Mouse (Mus musculus) limb, embryonic 15.5 days (tissue): ENCODE measurements at regions not wholly inside any gene's neighbourhood (a gene's known extent, or its start where the extent isn't known, plus 50 kb on each side); places are given as distances from the start of the nearest gene placed in this dataset.

ENCODE experiments used
- ATAC-seq: fragments of 200-750 bp; cut with Nextera tagmentation; 2 replicates; pipeline ENCODE4 v1.8.0; 2017; ENCODE audit warnings: low read depth, moderate TSS enrichment; ENCODE audit not compliant: insufficient number of reproducible peaks, low FRiP score, low TSS enrichment
- H3K27ac ChIP-seq: fragments of 300-500 bp; sonication (generic); 2 replicates; pipeline ENCODE4 v1.5.1; 2015; ENCODE audit warnings: moderate library complexity, mild to moderate bottlenecking, inconsistent platforms
- H3K27me3 ChIP-seq: fragments of 300-500 bp; sonication (generic); 2 replicates; pipeline ENCODE4 v1.6.1; 2015; ENCODE audit warnings: inconsistent platforms
- H3K36me3 ChIP-seq: fragments of 300-500 bp; sonication (generic); 2 replicates; pipeline ENCODE4 v1.6.1; 2015; ENCODE audit warnings: inconsistent platforms
- H3K4me1 ChIP-seq: fragments of 300-500 bp; sonication (generic); 2 replicates; pipeline ENCODE4 v1.6.1; 2015; ENCODE audit warnings: inconsistent platforms
- H3K4me2 ChIP-seq: fragments of 300-500 bp; sonication (generic); 2 replicates; pipeline ENCODE4 v1.6.1; 2015; ENCODE audit warnings: mild to moderate bottlenecking, inconsistent platforms
- H3K4me3 ChIP-seq: fragments of 300-500 bp; sonication (generic); 2 replicates; pipeline ENCODE4 v1.5.1; 2015; ENCODE audit warnings: mild to moderate bottlenecking, inconsistent platforms
- H3K9ac ChIP-seq: fragments of 300-500 bp; sonication (generic); 2 replicates; pipeline ENCODE4 v1.6.1; 2015; ENCODE audit warnings: inconsistent platforms
- H3K9me3 ChIP-seq: fragments of 300-500 bp; sonication (generic); 2 replicates; pipeline ENCODE4 v1.6.1; 2016; ENCODE audit warnings: inconsistent platforms
- WGBS: fragments of 180-500 bp; shearing (Covaris S2); methylation state at CpG from one replicate; pipeline ENCODE4 v1.1.7; 2015; 5-methylcytosine and 5-hydroxymethylcytosine counted together

DNA sequence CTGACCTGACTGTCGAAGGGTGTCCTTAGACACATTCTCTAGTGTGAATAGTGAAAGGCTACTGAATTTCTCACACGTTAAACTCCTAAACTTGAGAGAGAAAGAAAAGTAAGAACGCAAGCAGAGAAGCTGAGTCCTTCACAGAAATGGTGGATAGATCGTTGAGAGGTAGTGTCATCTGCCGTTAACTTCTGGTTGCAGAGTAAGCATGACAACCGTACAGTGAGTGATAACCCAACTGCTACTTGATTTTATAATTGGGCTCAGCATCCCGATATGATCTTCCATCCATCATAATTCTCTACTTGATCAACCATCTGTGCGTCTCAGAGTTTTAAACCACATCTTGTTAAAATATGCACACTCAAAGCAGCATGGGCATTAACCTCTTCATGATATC, 63.3 kb upstream of the Dnah5 start:
- H3K9ac ChIP-seq, result no peak overlapping the region
- no peaks in the 10 kb centered on the region for H3K36me3 ChIP-seq
- no peak overlapping the region for H3K4me2 ChIP-seq
- no peak overlapping the region for H3K4me3 ChIP-seq
- H3K4me1 ChIP-seq, result no peaks in the 10 kb centered on the region
- no peaks in the 10 kb centered on the region for H3K27me3 ChIP-seq
- no peak overlapping the region for H3K27ac ChIP-seq
- 90% methylated on average over 8 of the region's 8 CpGs for WGBS
- H3K9me3 ChIP-seq, result no peaks in the 10 kb centered on the region
- ATAC-seq, result no peak

DNA sequence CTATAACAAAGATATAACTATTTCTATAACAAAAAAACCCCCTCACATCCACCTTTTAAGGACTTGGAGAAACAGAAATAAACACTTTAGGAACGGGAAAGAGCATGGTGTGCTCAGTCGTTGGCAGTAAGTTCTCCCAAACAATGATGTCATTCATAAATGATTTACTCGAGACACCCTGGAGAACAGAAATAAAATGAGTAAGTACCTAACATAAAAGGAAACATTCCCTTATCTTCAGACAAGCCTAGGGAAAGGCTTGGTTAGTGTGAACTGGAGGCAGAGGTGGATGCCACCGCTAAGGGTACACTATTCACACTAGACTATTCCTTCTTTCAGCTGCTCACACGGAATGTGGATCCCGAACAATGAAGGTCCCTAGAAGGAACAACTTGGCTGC, 62.2 kb upstream of the Dnah5 start:
- no peak overlapping the region for H3K27ac ChIP-seq
- no peak overlapping the region for H3K4me3 ChIP-seq
- H3K9ac ChIP-seq, result no peak overlapping the region
- 53% methylated on average over 6 of the region's 6 CpGs for WGBS
- H3K4me1 ChIP-seq, result no peaks in the 10 kb centered on the region
- no peaks in the 10 kb centered on the region for H3K36me3 ChIP-seq
- ATAC-seq, result no peak
- no peaks in the 10 kb centered on the region for H3K9me3 ChIP-seq
- H3K4me2 ChIP-seq, result no peak overlapping the region
- H3K27me3 ChIP-seq, result no peaks in the 10 kb centered on the region

- no peak overlapping the region for H3K9ac ChIP-seq
- H3K36me3 ChIP-seq, result no peaks in the 10 kb centered on the region
- no peak overlapping the region for H3K4me3 ChIP-seq
- no peaks in the 10 kb centered on the region for H3K4me1 ChIP-seq
- no peak overlapping the region for H3K27ac ChIP-seq
- WGBS, result 82% methylated on average over 7 of the region's 7 CpGs
- no peaks in the 10 kb centered on the region for H3K9me3 ChIP-seq
- H3K4me2 ChIP-seq, result no peak overlapping the region
- no peak for ATAC-seq
- no peaks in the 10 kb centered on the region for H3K27me3 ChIP-seq
Measured at GRCm38 (mm10) chr15:28144217-28144616, 59.3 kb upstream of the Dnah5 start.

DNA sequence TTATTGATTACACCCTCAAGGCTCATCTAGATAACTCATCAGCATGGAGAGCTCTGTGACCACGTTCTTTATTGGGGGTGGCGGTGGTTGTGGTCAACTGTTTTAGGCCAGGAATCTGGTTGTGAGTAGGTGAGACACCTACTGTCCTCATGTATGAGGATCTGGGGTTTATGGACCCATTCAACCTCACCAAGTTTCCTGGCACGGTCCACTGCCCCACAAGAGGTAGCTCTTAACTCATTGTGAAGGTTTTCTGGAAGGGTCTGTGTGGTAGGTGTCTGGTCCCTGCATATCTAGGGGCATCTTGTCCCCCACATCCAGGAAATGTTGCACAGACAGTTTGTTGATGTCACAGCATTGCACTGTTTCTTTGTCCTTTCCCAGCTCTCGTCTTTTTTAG, 58.7 kb upstream of the Dnah5 start:
- no peak overlapping the region for H3K27ac ChIP-seq
- H3K4me3 ChIP-seq, result no peak overlapping the region
- WGBS, result 91% methylated on average over 4 of the region's 4 CpGs
- H3K9ac ChIP-seq, result no peak overlapping the region
- no peaks in the 10 kb centered on the region for H3K9me3 ChIP-seq
- ATAC-seq, result no peak
- H3K36me3 ChIP-seq, result no peaks in the 10 kb centered on the region
- H3K4me2 ChIP-seq, result no peak overlapping the region
- no peaks in the 10 kb centered on the region for H3K4me1 ChIP-seq
- H3K27me3 ChIP-seq, result no peaks in the 10 kb centered on the region

DNA sequence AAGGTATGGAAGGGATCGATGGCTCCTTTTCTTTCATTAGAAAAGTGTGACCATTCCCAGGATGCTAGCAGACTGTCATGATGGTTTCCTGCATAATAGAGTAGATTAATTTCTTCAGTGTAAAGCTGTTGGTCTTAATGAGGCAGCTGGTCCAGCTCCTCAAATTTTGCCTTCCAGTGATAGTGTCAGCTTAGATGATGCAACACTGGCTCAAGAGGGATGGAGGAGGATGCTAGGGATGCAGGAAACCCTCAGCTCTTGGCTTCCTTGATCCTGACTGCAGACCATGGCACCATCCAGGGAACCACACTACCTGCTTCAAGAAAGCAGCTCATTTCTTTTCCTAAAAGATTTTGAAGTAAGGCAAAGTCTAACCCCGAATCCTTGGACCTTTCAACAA, 51.9 kb upstream of the Dnah5 start:
- Histone ChIP-seq H3K27ac (no peak overlapping the region), H3K27me3 (peaks cover 10% of the 10 kb centered on the region; the same call in 1 of the 2 replicates), H3K9ac (no peak overlapping the region), H3K4me2 (no peak overlapping the region), H3K9me3 (no peaks in the 10 kb centered on the region), H3K36me3 (no peaks in the 10 kb centered on the region), H3K4me3 (no peak overlapping the region), H3K4me1 (peaks cover 6% of the 10 kb centered on the region)
- 86% methylated on average over 2 of the region's 2 CpGs for WGBS
- no peak for ATAC-seq
